Mouse (Mus musculus): ENCODE data around the gene Ccnyl1.

GRCm38 (mm10) chr1:64756640-64757030 lies 66.4 kb downstream of the Ccnyl1 start:
- TF ChIP-seq CTCF (IDR thresholded peaks at IDR 0.05; ENCODE audit: extremely low read depth, insufficient read depth, insufficient read length, insufficient replicate concordance) (no peak), POLR2A (IDR thresholded peaks at IDR 0.05; ENCODE audit: low read depth, low read length) (no peak)

Data from spleen, adult 2 months (tissue).